Mouse (Mus musculus): ENCODE results near the gene Hivep3.

Hivep3 gene

GRCm38 (mm10) chr4:119760820-119761219 is 27.2 kb downstream of the Hivep3 start:
- no peak for DNase-seq (ENCODE audit: low spot score in 2 of 2)

- no peak for DNase-seq (ENCODE audit: low spot score in 2 of 2)
Observed at GRCm38 (mm10) chr4:119761459-119762121, 28.0 kb downstream of the Hivep3 start.

- DNase-seq (ENCODE audit: low spot score in 2 of 2): no peak
Observed at GRCm38 (mm10) chr4:119762171-119762570, 28.6 kb downstream of the Hivep3 start.

GRCm38 (mm10) chr4:119768046-119768445 is 34.5 kb downstream of the Hivep3 start:
- no peak for DNase-seq (ENCODE audit: low spot score in 2 of 2)

- no peak for DNase-seq (ENCODE audit: low spot score in 2 of 2)
Observed at GRCm38 (mm10) chr4:119775913-119776312, 42.3 kb downstream of the Hivep3 start.

- DNase-seq (ENCODE audit: low spot score in 2 of 2): no peak
Observed at GRCm38 (mm10) chr4:119777146-119777545, 43.6 kb downstream of the Hivep3 start.

- DNase-seq (ENCODE audit: low spot score in 2 of 2): no peak
Observed at GRCm38 (mm10) chr4:119779561-119780400, 46.2 kb downstream of the Hivep3 start.

GRCm38 (mm10) chr4:119780881-119781280 is 47.3 kb downstream of the Hivep3 start:
- DNase-seq (ENCODE audit: low spot score in 2 of 2): no peak

- DNase-seq (ENCODE audit: low spot score in 2 of 2): no peak
Observed at GRCm38 (mm10) chr4:119784959-119785358, 51.4 kb downstream of the Hivep3 start.

GRCm38 (mm10) chr4:119786307-119786706 is 52.7 kb downstream of the Hivep3 start:
- no peak for DNase-seq (ENCODE audit: low spot score in 2 of 2)

- no peak for DNase-seq (ENCODE audit: low spot score in 2 of 2)
Observed at GRCm38 (mm10) chr4:119786721-119787120, 53.1 kb downstream of the Hivep3 start.

GRCm38 (mm10) chr4:119788746-119789145 is 55.2 kb downstream of the Hivep3 start:
- DNase-seq (ENCODE audit: low spot score in 2 of 2): no peak

GRCm38 (mm10) chr4:119789495-119790148 is 56.0 kb downstream of the Hivep3 start:
- DNase-seq (ENCODE audit: low spot score in 2 of 2): no peak

- DNase-seq (ENCODE audit: low spot score in 2 of 2): no peak
Observed at GRCm38 (mm10) chr4:119798891-119799290, 65.3 kb downstream of the Hivep3 start.

GRCm38 (mm10) chr4:119806556-119806955 is 73.0 kb downstream of the Hivep3 start:
- no peak for DNase-seq (ENCODE audit: low spot score in 2 of 2)

GRCm38 (mm10) chr4:119807359-119807758 is 73.8 kb downstream of the Hivep3 start:
- no peak for DNase-seq (ENCODE audit: low spot score in 2 of 2)

GRCm38 (mm10) chr4:119809245-119809644 is 75.7 kb downstream of the Hivep3 start:
- DNase-seq (ENCODE audit: low spot score in 2 of 2): no peak

- peak in 1 of 2 experiments; percentile 23 for DNase-seq (ENCODE audit: low spot score in 2 of 2)
Observed at GRCm38 (mm10) chr4:119812775-119813174, 79.2 kb downstream of the Hivep3 start.

GRCm38 (mm10) chr4:119813500-119814184 is 80.1 kb downstream of the Hivep3 start:
- DNase-seq (ENCODE audit: low spot score in 2 of 2): no peak

- no peak for DNase-seq (ENCODE audit: low spot score in 2 of 2)
Observed at GRCm38 (mm10) chr4:119814185-119815132, 80.9 kb downstream of the Hivep3 start.

All from spleen, postnatal 10 days (tissue).